Mouse (Mus musculus) fat pad, adult 2 months (tissue): ENCODE data around the gene Ddx52.

Experiments used
- DNase-seq: peaks from one replicate; pipeline ENCODE4 v3.0.0-alpha.2; 2011; ENCODE audit warnings: low read depth, low spot score; ENCODE audit errors: extremely low read depth

Gene Ddx52

GRCm38 (mm10) chr11:83941950-83942840 is at the start of gene Ddx52:
Ddx52 (plus strand) TSS chr11:83942062.
- DNase-seq, result peak; percentile 30

GRCm38 (mm10) chr11:83893325-83893724 is 48.5 kb upstream of the Ddx52 start:
- no peak for DNase-seq

- DNase-seq, result no peak
These were observed 45.1 kb upstream of the Ddx52 start for GRCm38 (mm10) chr11:83896430-83897410.

- DNase-seq, result no peak
These were observed 44.3 kb upstream of the Ddx52 start for GRCm38 (mm10) chr11:83897569-83897968.

GRCm38 (mm10) chr11:83902812-83903211 is 39.0 kb upstream of the Ddx52 start:
- no peak for DNase-seq

GRCm38 (mm10) chr11:83905756-83906155 is 36.1 kb upstream of the Ddx52 start:
- no peak for DNase-seq

GRCm38 (mm10) chr11:83908376-83908775 is 33.5 kb upstream of the Ddx52 start:
- DNase-seq, result no peak

GRCm38 (mm10) chr11:83913824-83914311 is 28.0 kb upstream of the Ddx52 start:
- DNase-seq, result no peak

GRCm38 (mm10) chr11:83914501-83914900 is 27.4 kb upstream of the Ddx52 start:
- DNase-seq, result no peak

GRCm38 (mm10) chr11:83922600-83922999 is 19.3 kb upstream of the Ddx52 start:
- no peak for DNase-seq

- no peak for DNase-seq
These were observed 14.8 kb upstream of the Ddx52 start for GRCm38 (mm10) chr11:83927097-83927496.

GRCm38 (mm10) chr11:83932506-83933106 is 9.3 kb upstream of the Ddx52 start:
- no peak for DNase-seq

GRCm38 (mm10) chr11:83933376-83933775 is 8.5 kb upstream of the Ddx52 start:
- DNase-seq, result no peak

- no peak for DNase-seq
These were observed 5.7 kb upstream of the Ddx52 start for GRCm38 (mm10) chr11:83935986-83936665.

GRCm38 (mm10) chr11:83938556-83938955 is 3.3 kb upstream of the Ddx52 start:
- DNase-seq, result no peak

- DNase-seq, result no peak
These were observed 15.0 kb downstream of the Ddx52 start for GRCm38 (mm10) chr11:83956822-83957221.

- no peak for DNase-seq
These were observed 20.1 kb downstream of the Ddx52 start for GRCm38 (mm10) chr11:83961983-83962382.

GRCm38 (mm10) chr11:83963991-83964921 is 22.4 kb downstream of the Ddx52 start, which contains the start of gene Synrg:
Synrg (plus strand) TSS chr11:83964428.
- DNase-seq, result no peak
